Mouse (Mus musculus) limb, embryonic 14.5 days (tissue): Measurements from ENCODE around the gene Twf2. TPM values are rescaled to one million over a fixed set of nuclear protein-coding genes. Genes with fewer than 3 reads are reported as not detected.

ENCODE experiments used
- ATAC-seq: fragments of 200-750 bp; cut with Nextera tagmentation; 2 replicates; pipeline ENCODE4 v1.8.0; 2017; ENCODE audit warnings: low read depth, moderate number of reproducible peaks, moderate TSS enrichment; ENCODE audit not compliant: low FRiP score
- DNase-seq: peaks from one replicate; pipeline ENCODE4 v3.0.0-alpha.2; 2015; ENCODE audit warnings: low spot score
- H3K27ac ChIP-seq: fragments of 300-500 bp; sonication (generic); replicated peaks from 2 replicates; pipeline ENCODE4 v1.5.1; 2014; ENCODE audit warnings: low read depth, mild to moderate bottlenecking, low read length, moderate library complexity, mixed read lengths
- H3K27me3 ChIP-seq: fragments of 300-500 bp; sonication (generic); 2 replicates; pipeline ENCODE4 v1.6.1; 2014; ENCODE audit warnings: low read length, mixed read lengths; ENCODE audit not compliant: control insufficient read depth, insufficient read depth
- H3K36me3 ChIP-seq: fragments of 300-500 bp; sonication (generic); 2 replicates; pipeline ENCODE4 v1.6.1; 2014; ENCODE audit warnings: mild to moderate bottlenecking, low read length, moderate library complexity, mixed read lengths; ENCODE audit not compliant: control insufficient read depth, insufficient read depth
- H3K4me1 ChIP-seq: fragments of 300-500 bp; sonication (generic); 2 replicates; pipeline ENCODE4 v1.6.1; 2014; ENCODE audit warnings: antibody characterized with exemption, low read length, mixed read lengths; ENCODE audit not compliant: control insufficient read depth, insufficient read depth
- H3K4me2 ChIP-seq: fragments of 300-500 bp; sonication (generic); replicated peaks from 2 replicates; pipeline ENCODE4 v1.6.1; 2014; ENCODE audit warnings: low read depth, mild to moderate bottlenecking, low read length, moderate library complexity; ENCODE audit not compliant: severe bottlenecking
- H3K4me3 ChIP-seq: fragments of 300-500 bp; sonication (generic); replicated peaks from 2 replicates; pipeline ENCODE4 v1.5.1; 2014; ENCODE audit warnings: low read length
- H3K9ac ChIP-seq: fragments of 300-500 bp; sonication (generic); 2 replicates; pipeline ENCODE4 v1.6.1; 2014; ENCODE audit warnings: mild to moderate bottlenecking, low read depth, low read length, moderate library complexity; ENCODE audit not compliant: severe bottlenecking
- H3K9me3 ChIP-seq: fragments of 300-500 bp; sonication (generic); 2 replicates; pipeline ENCODE4 v1.6.1; 2016; ENCODE audit warnings: low read length; ENCODE audit not compliant: control insufficient read depth
- POLR2A ChIP-seq: fragments of 200-500 bp; IDR thresholded peaks from 2 replicates; pipeline ENCODE4 v1.8.0; 2012; ENCODE audit warnings: inconsistent platforms, mild to moderate bottlenecking, moderate library complexity, borderline replicate concordance; ENCODE audit not compliant: insufficient read depth, insufficient read length; ENCODE audit errors: extremely low read depth
- WGBS: fragments of 180-500 bp; shearing (Covaris S2); extraction: QIAGEN DNeasy Blood & Tissue Kit; methylation state at CpG from one replicate; pipeline ENCODE4 v1.1.7; 2014; 5-methylcytosine and 5-hydroxymethylcytosine counted together
- polyA plus RNA-seq, 2 experiments: library from polyadenylated mRNA; depleted of rRNA in 1 of 2; stranded (reverse) in 1 of 2; unstranded in 1 of 2; fragments of >200 nt; fragmentation: Nextera tagmentation in 1 of 2; extraction: Ambion mirVana in 1 of 2; gene quantifications; 2 replicates each; pipeline versions ENCODE4 v1.2.1 to v1.2.3; 2012 to 2014

Twf2 gene
- polyA plus RNA-seq, 2 experiments, result 62.4 to 69.2 TPM

- Histone ChIP-seq H3K36me3 (peaks cover 32% of the 10 kb centered on the region), H3K4me2 (peak overlapping the region; percentile 56; the same call in 1 of the 2 replicates), H3K9me3 (no peaks in the 10 kb centered on the region), H3K27me3 (no peaks in the 10 kb centered on the region), H3K9ac (no peak overlapping the region), H3K4me1 (peaks cover 17% of the 10 kb centered on the region), H3K4me3 (no peak overlapping the region), H3K27ac (no peak overlapping the region)
- no peak for TF ChIP-seq POLR2A
- WGBS, result 86% methylated on average over 9 of the region's 9 CpGs
- ATAC-seq (no peak), DNase-seq (no peak)
Observed at GRCm38 (mm10) chr9:106197732-106198131, 5.2 kb upstream of the Twf2 start.

GRCm38 (mm10) chr9:106198962-106199458 lies 3.9 kb upstream of the Twf2 start:
- DNase-seq (peak; percentile 52), ATAC-seq (peak; percentile 64)
- Histone ChIP-seq H3K9me3 (no peaks in the 10 kb centered on the region), H3K27ac (peak overlapping the region; percentile 39; the same call in 1 of the 2 replicates), H3K4me3 (peak overlapping the region; percentile 66), H3K27me3 (no peaks in the 10 kb centered on the region), H3K4me2 (peak overlapping the region; percentile 56), H3K4me1 (peaks cover 24% of the 10 kb centered on the region), H3K9ac (peak overlapping the region; percentile 76), H3K36me3 (peaks cover 30% of the 10 kb centered on the region)
- no peak for TF ChIP-seq POLR2A
- WGBS, result 0% methylated on average over 17 of the region's 51 CpGs

GRCm38 (mm10) chr9:106199535-106200272 lies 3.2 kb upstream of the Twf2 start, which contains the start of gene Ppm1m:
Gene Ppm1m, minus strand, starts transcription at chr9:106199746.
- Histone ChIP-seq H3K9me3 (no peaks in the 10 kb centered on the region), H3K36me3 (peaks cover 23% of the 10 kb centered on the region), H3K27ac (peak within 1 kb of the TSS; percentile 39; the same call in 1 of the 2 replicates), H3K4me3 (peak within 1 kb of the TSS; percentile 66), H3K27me3 (no peaks in the 10 kb centered on the region), H3K9ac (peak within 1 kb of the TSS; percentile 76), H3K4me2 (peak within 1 kb of the TSS; percentile 56), H3K4me1 (peaks cover 26% of the 10 kb centered on the region)
- WGBS, result 47% methylated on average over 18 of the region's 18 CpGs
- no peak for DNase-seq
- no peak for TF ChIP-seq POLR2A
- no peak for ATAC-seq

DNA sequence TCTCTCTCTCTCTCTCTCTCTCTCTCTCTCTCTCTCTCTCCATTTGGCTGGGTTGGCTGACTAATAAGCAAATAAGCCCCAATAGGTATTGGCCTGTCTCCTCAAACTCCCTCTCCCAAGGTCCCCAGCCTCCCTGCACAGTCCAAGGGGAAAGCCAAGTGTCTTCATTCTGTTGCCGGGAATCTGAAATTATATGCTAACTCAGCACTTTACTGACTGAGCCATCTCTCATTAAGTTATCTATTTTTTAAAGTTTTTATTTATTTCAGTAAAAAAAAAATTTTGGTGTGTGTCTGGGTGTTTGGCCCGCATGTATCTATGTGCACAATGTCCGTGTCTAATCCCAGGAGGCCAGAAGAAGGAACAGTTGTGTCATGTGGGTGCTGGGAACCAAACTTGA lies 1.0 kb upstream of the Twf2 start:
- peak overlapping the region; percentile 60; the same call in 1 of the 2 replicates for H3K4me2 ChIP-seq
- no peaks in the 10 kb centered on the region for H3K9me3 ChIP-seq
- H3K4me1 ChIP-seq, result peaks cover 26% of the 10 kb centered on the region
- no peaks in the 10 kb centered on the region for H3K27me3 ChIP-seq
- ATAC-seq (no peak), DNase-seq (no peak)
- H3K36me3 ChIP-seq, result peaks cover 5% of the 10 kb centered on the region; the same call in 1 of the 2 replicates
- H3K4me3 ChIP-seq, result 0 out of 2 replicates have a peak overlapping the region, but pooled peaks have one; percentile 51
- 90% methylated on average over 3 of the region's 3 CpGs for WGBS
- H3K27ac ChIP-seq, result no peak overlapping the region
- no peak for TF ChIP-seq POLR2A
- H3K9ac ChIP-seq, result no peak overlapping the region

GRCm38 (mm10) chr9:106203990-106204851 lies 1.3 kb downstream of the Twf2 start:
- H3K9ac ChIP-seq, result 0 out of 2 replicates have a peak overlapping the region, but pooled peaks have one; percentile 69
- no peak overlapping the region for H3K27ac ChIP-seq

More at GRCm38 (mm10) chr9:106203990-106204851, 1.3 kb downstream of the Twf2 start:
- Histone ChIP-seq H3K4me1 (peaks cover 18% of the 10 kb centered on the region), H3K4me3 (peak overlapping the region; percentile 51), H3K36me3 (peaks cover 17% of the 10 kb centered on the region), H3K4me2 (peak overlapping the region; percentile 60), H3K27me3 (no peaks in the 10 kb centered on the region), H3K9me3 (no peaks in the 10 kb centered on the region)
- ATAC-seq, result no peak
- no peak for TF ChIP-seq POLR2A
- DNase-seq, result no peak
- WGBS, result 74% methylated on average over 7 of the region's 7 CpGs
